Mouse (Mus musculus) midbrain, embryonic 16.5 days (tissue): ENCODE measurements at regions not wholly inside any gene's neighbourhood (a gene's known extent, or its start where the extent isn't known, plus 50 kb on each side); places are given as distances from the start of the nearest gene placed in this dataset.

Source experiments
- ATAC-seq: fragments of 200-750 bp; cut with Nextera tagmentation; 2 replicates; pipeline ENCODE4 v1.8.0; 2017; ENCODE audit warnings: moderate TSS enrichment
- H3K27ac ChIP-seq: fragments of 300-500 bp; sonication (generic); 2 replicates; pipeline ENCODE4 v1.5.1; 2014; ENCODE audit warnings: mild to moderate bottlenecking, low read length, mixed read lengths
- H3K27me3 ChIP-seq: fragments of 300-500 bp; sonication (generic); 2 replicates; pipeline ENCODE4 v1.6.1; 2014; ENCODE audit warnings: low read depth, low read length, mixed read lengths; ENCODE audit not compliant: control insufficient read depth, insufficient read depth
- H3K36me3 ChIP-seq: fragments of 300-500 bp; sonication (generic); 2 replicates; pipeline ENCODE4 v1.6.1; 2014; ENCODE audit warnings: mild to moderate bottlenecking, low read length, moderate library complexity, mixed read lengths; ENCODE audit not compliant: control insufficient read depth, insufficient read depth
- H3K4me1 ChIP-seq: fragments of 300-500 bp; sonication (generic); 2 replicates; pipeline ENCODE4 v1.6.1; 2014; ENCODE audit warnings: mild to moderate bottlenecking, low read length, mixed read lengths; ENCODE audit not compliant: control insufficient read depth, insufficient read depth
- H3K4me2 ChIP-seq: fragments of 300-500 bp; sonication (generic); 2 replicates; pipeline ENCODE4 v1.6.1; 2014; ENCODE audit warnings: mild to moderate bottlenecking, low read length, mixed read lengths
- H3K4me3 ChIP-seq: fragments of 300-500 bp; sonication (generic); 2 replicates; pipeline ENCODE4 v1.5.1; 2014; ENCODE audit warnings: low read depth, mild to moderate bottlenecking, low read length, moderate library complexity, mixed read lengths
- H3K9ac ChIP-seq: fragments of 300-500 bp; sonication (generic); 2 replicates; pipeline ENCODE4 v1.6.1; 2014; ENCODE audit warnings: low read depth, low read length, mixed read lengths
- H3K9me3 ChIP-seq: fragments of 300-500 bp; sonication (generic); replicated peaks from 2 replicates; pipeline ENCODE4 v1.6.1; 2014; ENCODE audit warnings: mild to moderate bottlenecking, low read length, mixed read lengths; ENCODE audit not compliant: control insufficient read depth, poor library complexity, severe bottlenecking
- WGBS: fragments of 180-500 bp; shearing (Covaris S2); extraction: QIAGEN DNeasy Blood & Tissue Kit; methylation state at CpG from one replicate; pipeline ENCODE4 v1.1.7; 2014; 5-methylcytosine and 5-hydroxymethylcytosine counted together

GRCm38 (mm10) chr16:30821911-30822578, 222.5 kb downstream of the Fam43a start:
- no peak overlapping the region for H3K27ac ChIP-seq
- WGBS: 76% methylated on average over 13 of the region's 13 CpGs

GRCm38 (mm10) chr16:30826128-30826527, 226.6 kb downstream of the Fam43a start:
- 66% methylated on average over 3 of the region's 3 CpGs for WGBS
- Histone ChIP-seq H3K27me3 (no peaks in the 10 kb centered on the region), H3K9ac (no peak overlapping the region), H3K4me3 (no peak overlapping the region), H3K9me3 (no peaks in the 10 kb centered on the region), H3K4me1 (peaks cover 5% of the 10 kb centered on the region; the same call in 1 of the 2 replicates), H3K36me3 (no peaks in the 10 kb centered on the region), H3K4me2 (no peak overlapping the region), H3K27ac (no peak overlapping the region)
- no peak for ATAC-seq

More at GRCm38 (mm10) chr16:30821911-30822578, 222.5 kb downstream of the Fam43a start:
- Histone ChIP-seq H3K4me3 (no peak overlapping the region), H3K36me3 (no peaks in the 10 kb centered on the region), H3K4me1 (peaks cover 6% of the 10 kb centered on the region; the same call in 1 of the 2 replicates), H3K9ac (no peak overlapping the region), H3K4me2 (no peak overlapping the region), H3K27me3 (no peaks in the 10 kb centered on the region), H3K9me3 (no peaks in the 10 kb centered on the region)
- no peak for ATAC-seq

GRCm38 (mm10) chr16:30827901-30828608, 228.5 kb downstream of the Fam43a start:
- Histone ChIP-seq H3K27ac (no peak overlapping the region), H3K36me3 (no peaks in the 10 kb centered on the region), H3K4me2 (no peak overlapping the region), H3K27me3 (no peaks in the 10 kb centered on the region), H3K9me3 (no peaks in the 10 kb centered on the region), H3K9ac (no peak overlapping the region), H3K4me3 (no peak overlapping the region), H3K4me1 (no peaks in the 10 kb centered on the region)
- 91% methylated on average over 9 of the region's 9 CpGs for WGBS
- ATAC-seq: no peak

- Histone ChIP-seq H3K27me3 (no peaks in the 10 kb centered on the region), H3K4me1 (no peaks in the 10 kb centered on the region), H3K27ac (no peak overlapping the region), H3K9me3 (no peaks in the 10 kb centered on the region), H3K4me2 (no peak overlapping the region), H3K36me3 (no peaks in the 10 kb centered on the region), H3K4me3 (no peak overlapping the region), H3K9ac (no peak overlapping the region)
- 57% methylated on average over 3 of the region's 3 CpGs for WGBS
- ATAC-seq: no peak
These were observed 235.0 kb downstream of the Fam43a start for GRCm38 (mm10) chr16:30834561-30834960.

GRCm38 (mm10) chr16:30835678-30836077, 236.2 kb downstream of the Fam43a start:
- H3K4me1 ChIP-seq: no peaks in the 10 kb centered on the region
- ATAC-seq: no peak
- no peaks in the 10 kb centered on the region for H3K27me3 ChIP-seq
- H3K4me3 ChIP-seq: no peak overlapping the region
- no peak overlapping the region for H3K4me2 ChIP-seq
- no peak overlapping the region for H3K9ac ChIP-seq
- H3K36me3 ChIP-seq: no peaks in the 10 kb centered on the region
- no peak overlapping the region for H3K27ac ChIP-seq
- 0 out of 2 replicates have a peak, but pooled peaks cover 2% of the 10 kb centered on the region for H3K9me3 ChIP-seq
- WGBS: 41% methylated on average over 2 of the region's 2 CpGs

- no peak overlapping the region for H3K27ac ChIP-seq
- no peaks in the 10 kb centered on the region for H3K4me1 ChIP-seq
- no peak overlapping the region for H3K9ac ChIP-seq
- 81% methylated on average over 2 of the region's 2 CpGs for WGBS
- H3K36me3 ChIP-seq: no peaks in the 10 kb centered on the region
- no peak for ATAC-seq
- H3K9me3 ChIP-seq: 0 out of 2 replicates have a peak, but pooled peaks cover 2% of the 10 kb centered on the region
- no peak overlapping the region for H3K4me2 ChIP-seq
- H3K4me3 ChIP-seq: no peak overlapping the region
- no peaks in the 10 kb centered on the region for H3K27me3 ChIP-seq
These were observed 238.4 kb downstream of the Xxylt1 start for GRCm38 (mm10) chr16:30842831-30843230.

GRCm38 (mm10) chr16:30852595-30852994, 228.6 kb downstream of the Xxylt1 start:
- H3K27ac ChIP-seq: no peak overlapping the region
- no peak overlapping the region for H3K4me2 ChIP-seq
- H3K4me1 ChIP-seq: no peaks in the 10 kb centered on the region
- H3K27me3 ChIP-seq: no peaks in the 10 kb centered on the region
- no peaks in the 10 kb centered on the region for H3K36me3 ChIP-seq
- H3K9ac ChIP-seq: no peak overlapping the region
- no peak for ATAC-seq
- H3K9me3 ChIP-seq: no peaks in the 10 kb centered on the region
- H3K4me3 ChIP-seq: no peak overlapping the region
- WGBS: 56% methylated on average over 1 of the region's 1 CpGs

GRCm38 (mm10) chr16:30854716-30855115, 226.5 kb downstream of the Xxylt1 start:
- Histone ChIP-seq H3K4me1 (no peaks in the 10 kb centered on the region), H3K9ac (no peak overlapping the region), H3K4me2 (no peak overlapping the region), H3K4me3 (no peak overlapping the region), H3K27me3 (no peaks in the 10 kb centered on the region), H3K27ac (no peak overlapping the region), H3K36me3 (no peaks in the 10 kb centered on the region), H3K9me3 (no peaks in the 10 kb centered on the region)
- 79% methylated on average over 4 of the region's 4 CpGs for WGBS
- no peak for ATAC-seq

GRCm38 (mm10) chr16:30857656-30858055, 223.6 kb downstream of the Xxylt1 start:
- H3K4me1 ChIP-seq: no peaks in the 10 kb centered on the region

More at GRCm38 (mm10) chr16:30857656-30858055, 223.6 kb downstream of the Xxylt1 start:
- Histone ChIP-seq H3K4me3 (no peak overlapping the region), H3K27me3 (no peaks in the 10 kb centered on the region), H3K9me3 (no peaks in the 10 kb centered on the region), H3K9ac (no peak overlapping the region), H3K4me2 (no peak overlapping the region), H3K36me3 (no peaks in the 10 kb centered on the region), H3K27ac (no peak overlapping the region)
- WGBS: 82% methylated on average over 2 of the region's 2 CpGs
- no peak for ATAC-seq
